Mouse (Mus musculus): ENCODE measurements around the gene Rpl23.
A peak's percentile ranks its signal among the peaks of the same experiment; 100 is the strongest.

DNA sequence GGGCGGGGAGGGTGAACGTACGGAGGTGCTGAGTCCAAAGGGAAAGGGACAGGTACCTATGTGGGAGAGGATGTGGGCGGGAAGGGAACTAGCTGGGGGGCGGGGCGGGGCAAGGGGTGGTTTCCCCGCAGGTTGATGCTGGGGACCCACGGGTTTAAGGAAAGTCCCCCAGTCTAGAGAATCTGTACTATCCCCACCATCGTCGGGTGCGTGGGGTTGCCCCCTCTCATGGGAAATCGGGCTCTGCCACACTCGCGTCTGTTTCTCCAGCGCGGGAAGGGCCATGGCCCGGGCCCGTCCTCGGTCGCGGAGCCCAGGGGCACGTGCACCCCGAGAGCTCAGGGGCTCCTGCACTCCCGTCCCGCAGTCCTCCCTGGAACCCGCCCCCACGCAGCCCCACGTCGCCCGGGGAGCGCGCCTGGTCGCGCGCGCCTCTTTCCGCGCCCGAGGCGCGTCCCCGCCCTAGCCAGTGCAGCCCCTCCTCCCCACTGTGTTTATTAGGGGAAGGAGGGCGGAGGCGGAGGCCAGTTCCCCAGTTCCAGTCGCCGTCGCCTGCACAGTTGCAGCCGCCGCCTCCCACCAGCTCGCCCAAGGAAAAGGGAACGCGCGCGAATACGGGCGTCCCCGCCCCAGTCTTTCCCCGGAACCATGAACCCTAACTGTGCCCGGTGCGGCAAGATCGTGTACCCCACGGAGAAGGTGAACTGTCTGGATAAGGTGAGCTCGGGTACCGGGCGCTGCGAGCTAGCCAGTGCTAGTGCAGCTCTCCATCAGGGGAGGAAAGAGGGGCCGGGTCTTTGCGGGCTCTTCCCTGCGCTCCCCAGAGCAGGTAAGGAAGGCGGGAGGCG is 17.1 kb upstream of the Rpl23 start:
- TF ChIP-seq CTCF (IDR thresholded peaks at IDR 0.05; ENCODE audit: low read depth, low read length) (no peak), POLR2A (IDR thresholded peaks at IDR 0.05; ENCODE audit: borderline replicate concordance, low read depth, low read length) (peak; percentile 55; the same call in 1 of the 2 replicates)

Measured in bone marrow macrophage, adult 2 months (primary cell).